Comparison of ENCODE assay signal across 21 mouse cellular contexts in genomic region chr6:93411077-93411452, GRCm38 (mm10).
DNase-seq lines count a peak whose midpoint lies in the region; ATAC-seq and TF ChIP-seq lines count a peak whose summit lies in the region.
"Had no signal": no experiment of that assay in that cellular context is flagged by ENCODE, and none has a peak within 500 bp of the region (broad histone marks: within the 10 kb centered on the region; RNA-seq: fewer than 3 reads in every experiment).

No protein-coding gene starts in this region.

- no peak overlapping the region for H3K4me3 ChIP-seq in hindbrain, postnatal 0 days (ENCODE audit: low read length)
- H3K4me3 ChIP-seq in hindbrain, embryonic 12.5 days = no peak overlapping the region
- H3K4me3 ChIP-seq in layer of hippocampus, adult 2 months = no peak overlapping the region
- H3K4me3 ChIP-seq: embryonic facial prominence, embryonic 13.5 days; limb, embryonic 13.5 days; liver, embryonic 13.5 days; midbrain, embryonic 13.5 days; neural tube, embryonic 13.5 days had no signal

- no peaks in the 10 kb centered on the region for H3K9me3 ChIP-seq in hindbrain, postnatal 0 days (ENCODE audit: low read length)
- no peaks in the 10 kb centered on the region for H3K9me3 ChIP-seq in hindbrain, embryonic 12.5 days (replicated peaks)
- H3K9me3 ChIP-seq: embryonic facial prominence, embryonic 13.5 days; limb, embryonic 13.5 days; liver, embryonic 13.5 days; midbrain, embryonic 13.5 days; neural tube, embryonic 13.5 days had no signal

- TF ChIP-seq CTCF in hindbrain, postnatal 0 days (IDR thresholded peaks at IDR 0.05; ENCODE audit: low read depth) = peak; percentile 35; the same call in 1 of the 2 replicates
- TF ChIP-seq CTCF in layer of hippocampus, adult 2 months (conservative IDR thresholded peaks at IDR 0.05) = peak; percentile 25; the same call in 1 of the 2 replicates

- no peak overlapping the region for H3K4me2 ChIP-seq in hindbrain, postnatal 0 days (ENCODE audit: low read depth, low read length)
- no peak overlapping the region for H3K4me2 ChIP-seq in hindbrain, embryonic 12.5 days (replicated peaks)
- H3K4me2 ChIP-seq: embryonic facial prominence, embryonic 13.5 days; heart, embryonic 11.5 days; limb, embryonic 13.5 days; liver, embryonic 13.5 days; midbrain, embryonic 13.5 days; neural tube, embryonic 13.5 days had no signal

- no peaks in the 10 kb centered on the region for H3K4me1 ChIP-seq in hindbrain, postnatal 0 days (ENCODE audit: insufficient read depth, low read length)
- H3K4me1 ChIP-seq in hindbrain, embryonic 12.5 days = no peaks in the 10 kb centered on the region
- H3K4me1 ChIP-seq: embryonic facial prominence, embryonic 13.5 days; liver, embryonic 13.5 days; midbrain, embryonic 13.5 days had no signal

- no peaks in the 10 kb centered on the region for H3K36me3 ChIP-seq in hindbrain, postnatal 0 days (ENCODE audit: insufficient read depth, low read length)
- H3K36me3 ChIP-seq in hindbrain, embryonic 12.5 days = no peaks in the 10 kb centered on the region
- H3K36me3 ChIP-seq: embryonic facial prominence, embryonic 13.5 days; limb, embryonic 13.5 days; liver, embryonic 13.5 days; midbrain, embryonic 13.5 days; neural tube, embryonic 13.5 days had no signal

- no peaks in the 10 kb centered on the region for H3K27me3 ChIP-seq in hindbrain, postnatal 0 days (ENCODE audit: insufficient read depth, low read length)
- H3K27me3 ChIP-seq in hindbrain, embryonic 12.5 days = no peaks in the 10 kb centered on the region
- H3K27me3 ChIP-seq: embryonic facial prominence, embryonic 13.5 days; limb, embryonic 13.5 days; liver, embryonic 13.5 days; midbrain, embryonic 13.5 days; neural tube, embryonic 13.5 days; Patski had no signal

- DNase-seq in embryo, embryonic 10 days (ENCODE audit: low spot score) = peak; percentile 44
- no peak for DNase-seq in embryo, embryonic 11 days
- no peak for DNase-seq in hindbrain, postnatal 0 days (ENCODE audit: low spot score)
- DNase-seq in layer of hippocampus, adult 2 months (ENCODE audit: low spot score in 2 of 2) = no peak
- DNase-seq in layer of hippocampus, postnatal 36 days = no peak
- peak; percentile 35 for DNase-seq in MN1 (ENCODE audit: low spot score)
- DNase-seq in spleen, adult 18-20 months = no peak
- DNase-seq: adrenal gland, adult 8-10 months; cerebellum, adult 8-10 months; gastrocnemius, postnatal 25 days; layer of hippocampus, adult 9-11 months; liver, embryonic 13.5 days; thymus, postnatal 4 days had no signal

- WGBS in hindbrain, postnatal 0 days = 66% methylated on average over 3 of the region's 3 CpGs
- WGBS in hindbrain, embryonic 12.5 days = 65% methylated on average over 3 of the region's 3 CpGs

- H3K27ac ChIP-seq in hindbrain, postnatal 0 days = no peak overlapping the region
- no peak overlapping the region for H3K27ac ChIP-seq in hindbrain, embryonic 12.5 days
- no peak overlapping the region for H3K27ac ChIP-seq in layer of hippocampus, adult 2 months
- H3K27ac ChIP-seq: embryonic facial prominence, embryonic 13.5 days; limb, embryonic 13.5 days; liver, embryonic 13.5 days; midbrain, embryonic 13.5 days; neural tube, embryonic 13.5 days had no signal

- ATAC-seq in hindbrain, postnatal 0 days = no peak
- ATAC-seq in hindbrain, embryonic 12.5 days (ENCODE audit: low FRiP score) = no peak
- ATAC-seq: forebrain, embryonic 14.5 days; midbrain, embryonic 13.5 days; Patski had no signal

- H3K9ac ChIP-seq in hindbrain, postnatal 0 days (replicated peaks; ENCODE audit: low read length) = no peak overlapping the region
- no peak overlapping the region for H3K9ac ChIP-seq in hindbrain, embryonic 12.5 days
- H3K9ac ChIP-seq: embryonic facial prominence, embryonic 13.5 days; limb, embryonic 13.5 days; liver, embryonic 13.5 days; midbrain, embryonic 13.5 days; neural tube, embryonic 13.5 days had no signal

Comparison
In these comparisons a context has a peak if more than half of its experiments do, and no peak if none do; other contexts are left out.
1. DNase-seq: peak in embryo, embryonic 10 days (single experiment) and MN1 (single experiment); none in embryo, embryonic 11 days (single experiment), hindbrain, postnatal 0 days (single experiment), layer of hippocampus, adult 2 months (0 of 2), layer of hippocampus, postnatal 36 days (0 of 2) and spleen, adult 18-20 months (0 of 2).